Mouse (Mus musculus) ovary, adult 18-20 months (tissue): ENCODE measurements around the gene Uba6.
A peak's percentile ranks its signal among the peaks of the same experiment; 100 is the strongest.

Experiments
- DNase-seq: peaks from one replicate; pipeline ENCODE4 v3.0.0; 2022; ENCODE audit warnings: low spot score, mixed read lengths

Uba6 gene

DNA sequence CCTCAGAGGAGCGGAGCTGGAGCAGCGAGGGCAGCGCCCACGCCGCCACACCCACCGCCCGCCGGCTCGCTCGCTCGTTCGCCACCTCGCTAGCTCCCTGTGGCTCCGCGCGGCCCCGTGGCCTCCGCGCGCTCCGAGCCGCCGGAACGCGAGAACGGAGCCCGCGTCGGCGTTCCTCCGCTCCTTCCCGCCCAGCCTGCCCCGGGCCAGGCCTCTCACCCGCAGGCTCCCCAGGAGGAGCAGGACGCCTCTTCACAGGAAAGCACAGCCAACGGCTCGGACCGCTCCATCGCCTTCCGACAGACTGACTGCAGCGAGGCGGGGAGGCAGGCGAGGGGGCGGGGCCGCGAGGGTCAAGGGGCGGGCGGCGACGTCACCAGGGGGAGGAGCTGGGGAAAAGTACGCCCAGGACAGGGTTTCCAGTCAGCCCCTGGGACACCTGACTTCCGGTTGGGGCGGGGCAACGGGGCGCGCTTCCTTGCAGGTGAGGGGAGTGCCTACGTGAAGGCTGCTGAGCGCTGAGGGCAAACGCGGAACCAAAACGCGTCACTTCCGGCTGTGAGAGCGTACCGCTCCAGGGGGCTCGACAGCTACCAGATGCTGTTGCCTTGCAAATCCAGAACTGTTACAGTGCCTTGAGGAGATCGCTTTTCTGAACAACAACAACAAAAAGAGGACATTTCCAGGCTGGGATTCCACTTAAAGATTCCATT, at the start of gene Uba6:
Uba6 (minus strand) TSS at position 355 of the 713 bp plus-strand sequence.
- DNase-seq, result peak; percentile 99

DNA sequence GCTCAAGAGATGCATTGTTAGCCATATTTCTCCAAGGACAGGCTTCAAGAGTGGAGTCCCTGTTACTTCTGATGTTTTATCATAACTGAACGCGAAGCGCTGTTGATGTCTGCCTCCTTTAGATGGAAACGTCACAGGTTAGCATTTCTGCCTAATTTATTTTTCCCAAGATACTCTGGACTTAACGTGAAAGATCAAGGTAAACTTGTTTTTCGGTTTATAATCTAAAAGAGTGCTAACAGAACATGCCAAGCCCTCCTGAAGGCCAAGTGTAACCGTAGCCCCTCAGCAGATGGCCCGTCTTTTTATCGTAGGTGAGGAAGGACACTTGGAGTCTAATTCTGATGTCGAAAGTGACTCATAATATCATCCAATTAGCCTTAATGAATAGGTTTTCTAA, 25.2 kb upstream of the Uba6 start, which contains the start of gene Gnrhr:
Gnrhr (minus strand) TSS at position 101 of the 400 bp plus-strand sequence.
- DNase-seq, result no peak

DNA sequence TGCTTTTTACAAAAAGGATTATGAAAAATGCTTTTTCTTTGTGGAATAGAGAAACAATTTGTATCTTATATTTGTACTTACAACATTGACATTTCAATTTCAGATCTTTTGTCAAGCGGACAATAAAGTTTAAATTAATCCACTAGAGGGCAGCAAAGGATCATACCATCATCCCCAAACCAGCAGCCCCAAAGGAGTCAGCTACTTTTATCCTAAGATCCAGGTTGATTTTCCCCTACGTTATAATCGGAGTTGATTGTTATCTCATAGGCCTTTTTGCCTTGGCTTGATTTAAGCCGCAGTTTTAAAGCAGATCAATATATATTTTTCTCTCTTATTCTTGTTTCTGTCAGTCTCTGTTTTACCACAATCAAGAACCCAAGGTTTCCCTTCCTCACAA, 18.8 kb upstream of the Uba6 start:
- DNase-seq, result no peak

DNA sequence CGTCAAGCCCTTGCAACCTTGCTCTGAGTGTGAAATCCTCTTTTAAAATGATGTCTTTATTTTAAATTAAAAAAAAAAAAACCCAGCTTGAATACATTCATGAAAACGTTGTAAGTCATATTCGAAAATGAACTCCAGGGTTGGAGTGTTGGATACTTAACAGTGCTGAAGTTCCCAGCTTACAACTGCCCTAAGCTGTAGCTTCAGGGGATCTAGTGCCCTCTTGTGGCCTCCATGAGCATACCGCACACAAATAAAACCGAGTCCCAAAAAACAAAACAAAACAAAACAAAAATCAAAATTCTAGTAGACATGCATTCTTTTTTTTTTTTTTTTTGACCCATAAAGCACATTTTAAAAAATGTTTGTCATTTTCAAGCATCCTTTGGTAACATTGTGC, 18.2 kb upstream of the Uba6 start:
- no peak for DNase-seq

DNA sequence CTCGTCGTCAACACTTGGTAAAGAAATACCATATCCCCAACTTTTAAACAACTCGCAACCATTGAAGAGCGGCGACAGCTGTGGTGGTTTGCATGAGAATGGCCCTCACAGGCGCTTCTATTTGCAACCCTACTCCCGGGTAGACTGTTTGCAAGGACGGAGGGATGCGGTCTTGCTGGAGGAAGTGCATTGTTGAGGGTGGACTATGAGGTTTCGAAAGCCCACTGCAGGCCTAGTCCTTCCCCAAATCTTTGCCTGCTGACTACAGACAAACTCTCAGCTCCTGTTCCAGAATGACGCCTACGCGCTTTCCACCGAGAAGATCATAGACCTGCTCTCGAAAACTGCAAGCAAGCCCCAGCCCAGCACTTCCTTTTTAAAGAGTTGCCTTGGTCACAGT, 17.7 kb upstream of the Uba6 start:
- DNase-seq, result no peak

DNA sequence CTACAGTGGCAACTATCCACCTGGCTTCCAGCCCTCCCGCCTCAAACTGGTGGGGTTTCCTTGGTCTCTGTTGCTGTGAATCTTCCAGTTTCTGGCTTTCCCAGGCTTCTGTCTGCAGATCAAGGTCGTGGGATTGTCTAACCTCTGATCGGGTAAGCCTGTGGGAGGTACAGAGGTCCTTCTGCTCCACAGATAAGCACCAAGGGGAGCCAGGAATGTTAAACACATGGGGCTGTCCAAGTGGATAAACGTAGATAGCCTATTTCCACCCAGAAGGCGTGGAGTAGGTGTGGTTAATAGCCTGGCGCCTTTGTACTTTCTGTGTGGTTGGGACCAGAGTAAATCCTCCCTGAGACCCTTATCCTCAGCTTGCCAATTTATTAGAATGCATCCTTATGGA, 14.8 kb upstream of the Uba6 start:
- peak; percentile 13 for DNase-seq

DNA sequence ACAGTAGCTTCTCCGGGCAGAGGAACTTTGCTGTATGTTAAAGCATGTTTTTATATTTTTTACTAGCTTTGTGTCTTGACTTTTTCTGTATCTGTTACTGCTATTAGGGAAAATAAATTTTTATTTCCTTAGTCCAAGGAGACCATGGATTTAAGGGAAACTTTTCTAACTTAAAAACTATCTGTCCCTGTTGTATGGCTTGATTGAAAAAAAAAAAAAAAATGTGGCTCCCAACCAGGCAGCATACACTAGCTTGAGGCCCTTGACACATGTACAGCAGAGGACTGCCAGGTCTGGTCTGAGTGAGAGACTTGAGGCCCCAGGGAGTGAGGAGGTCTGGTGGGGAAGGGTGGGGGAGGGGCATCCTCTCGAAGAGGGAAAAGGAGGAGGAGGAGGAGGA, 1.2 kb upstream of the Uba6 start:
- DNase-seq, result no peak

DNA sequence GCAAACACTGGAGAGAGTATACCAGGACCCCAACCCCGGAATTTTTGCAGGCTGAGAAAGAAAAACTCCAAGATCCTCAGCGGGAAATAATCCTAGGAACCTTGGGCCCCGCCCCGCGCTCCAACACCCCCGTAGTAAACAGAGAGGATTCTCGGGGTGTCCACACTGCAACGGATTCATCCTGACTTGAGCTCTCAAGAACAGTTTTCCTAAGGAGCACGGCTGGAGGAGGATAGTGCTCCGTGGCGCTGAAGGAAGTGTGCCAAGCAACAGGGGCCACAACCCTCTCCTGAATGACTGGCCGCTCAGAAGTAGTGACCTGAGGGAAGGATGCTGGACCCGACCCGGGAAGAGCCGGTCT, 535 bp downstream of the Uba6 start:
- peak; percentile 2 for DNase-seq

DNA sequence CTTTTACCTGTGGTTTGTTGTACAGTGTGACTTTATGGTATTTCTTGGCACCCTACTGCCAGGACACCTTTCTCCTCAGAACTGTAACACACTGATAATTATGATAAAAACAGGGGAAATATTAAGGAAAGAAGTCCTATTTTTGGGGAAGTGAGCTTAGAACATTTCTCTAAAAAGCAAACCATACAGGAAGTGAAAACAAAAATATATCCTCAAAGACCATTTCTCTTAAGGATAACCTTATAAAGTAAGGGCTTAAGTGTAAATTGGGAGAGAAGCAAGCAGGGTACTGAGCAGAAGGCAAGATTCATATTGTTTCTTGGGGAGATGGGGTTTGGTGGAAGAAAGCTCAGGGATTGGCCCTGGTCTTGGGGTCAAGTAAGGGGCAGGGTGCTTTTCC, 42.8 kb downstream of the Uba6 start:
- no peak for DNase-seq

DNA sequence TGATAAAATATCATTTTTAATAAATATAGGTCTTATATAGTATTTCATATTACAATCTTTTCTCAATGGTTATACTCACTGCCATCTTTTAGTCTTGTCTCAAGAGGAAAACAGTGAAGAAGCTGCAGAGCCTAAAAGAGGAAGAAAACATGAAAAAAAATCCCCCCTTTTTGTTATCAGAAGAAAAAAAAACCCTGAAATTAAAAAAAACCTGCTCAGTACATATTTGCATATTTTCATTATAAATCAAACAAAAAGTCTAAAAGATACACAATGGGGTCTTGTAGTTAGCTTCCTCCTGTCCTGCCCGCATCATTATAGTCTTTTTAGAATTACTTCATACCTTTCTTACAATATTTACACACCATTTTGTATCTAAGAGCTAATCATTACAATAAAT, 43.9 kb downstream of the Uba6 start:
- DNase-seq, result no peak

DNA sequence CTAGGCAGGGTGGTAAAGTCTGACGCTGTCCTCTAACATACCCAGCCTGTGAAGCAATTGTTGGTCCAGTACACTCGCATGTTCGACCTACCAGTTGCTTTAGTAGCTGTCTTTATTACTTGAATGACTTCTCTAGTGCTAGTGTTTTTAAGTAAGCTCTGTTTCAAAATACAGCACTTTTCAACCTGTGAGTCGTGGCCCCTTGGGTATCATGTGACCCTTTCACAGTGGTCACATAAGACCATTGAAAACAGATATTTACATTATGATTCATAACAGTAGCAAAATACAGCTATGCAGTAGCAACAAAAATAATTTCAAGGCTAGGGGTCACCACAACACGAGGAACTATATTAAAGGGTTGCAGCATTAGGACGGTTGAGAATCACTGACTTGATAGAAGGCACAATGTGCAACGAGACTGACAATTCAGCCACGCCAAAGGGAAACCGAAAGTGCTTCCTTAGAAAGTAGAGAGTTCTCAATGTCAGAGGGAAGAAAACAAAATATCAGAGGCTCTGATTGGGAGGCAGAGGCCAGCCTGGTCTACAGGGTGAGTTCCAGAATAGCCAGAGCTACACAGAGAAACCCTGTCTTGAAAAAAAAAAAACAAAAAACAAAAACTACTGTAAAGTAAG, 54.0 kb downstream of the Uba6 start:
- DNase-seq, result no peak

DNA sequence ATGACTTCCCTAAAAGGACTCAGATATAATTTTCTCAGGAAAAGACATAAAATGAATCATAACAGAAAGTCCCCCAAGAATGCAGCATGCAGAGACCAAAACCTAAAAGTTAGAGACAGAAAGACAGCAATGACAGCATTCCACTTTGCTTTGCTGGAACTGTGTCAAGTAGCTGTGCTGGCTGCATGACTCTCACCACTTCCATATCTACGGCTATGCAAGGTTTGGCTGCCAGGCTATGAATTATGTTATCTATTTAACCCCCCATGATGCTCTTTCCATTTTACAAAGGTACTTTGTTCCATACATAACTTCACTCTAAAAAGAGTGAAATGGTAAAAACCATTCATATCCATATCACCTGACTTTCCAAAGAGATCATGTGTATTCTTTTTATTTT, 58.6 kb downstream of the Uba6 start:
- no peak for DNase-seq

DNA sequence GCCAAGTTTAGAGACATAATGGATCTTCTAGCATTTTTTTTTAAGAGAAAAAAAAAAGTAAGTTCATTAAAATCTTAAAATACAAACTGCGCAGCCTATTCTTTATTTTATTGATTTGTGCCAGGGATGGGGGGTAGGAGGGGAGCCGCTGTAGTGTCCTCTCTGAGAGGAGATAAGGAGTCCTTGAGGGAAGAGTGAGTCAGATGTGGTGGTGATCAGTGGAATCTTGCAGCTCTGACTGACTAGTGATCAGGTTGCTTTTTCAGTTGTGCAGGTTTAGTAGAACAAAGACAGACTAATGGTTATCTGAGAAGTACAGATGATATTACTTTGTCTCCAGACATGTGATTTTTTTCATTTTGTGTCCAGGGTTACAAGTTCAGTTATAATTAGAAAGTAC, 59.6 kb downstream of the Uba6 start:
- DNase-seq, result no peak

DNA sequence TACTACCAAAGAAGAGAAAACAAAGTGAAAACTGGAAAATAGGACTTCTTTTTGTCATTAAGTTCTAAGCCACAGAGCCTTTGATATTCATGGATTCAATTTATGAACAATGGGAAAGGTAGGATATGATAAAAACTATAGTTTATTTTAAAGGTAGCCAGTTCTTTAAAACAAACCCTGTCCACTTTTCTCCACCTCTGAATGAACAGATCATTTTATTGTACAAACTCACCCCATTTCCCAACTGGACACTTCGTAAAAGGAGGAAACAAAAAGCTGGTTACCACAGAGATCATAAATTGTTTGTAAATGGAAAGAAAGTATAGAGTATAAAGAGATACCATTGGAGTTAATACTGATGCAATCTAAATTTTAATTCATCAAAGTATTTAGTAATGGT, 61.5 kb downstream of the Uba6 start:
- DNase-seq, result no peak

DNA sequence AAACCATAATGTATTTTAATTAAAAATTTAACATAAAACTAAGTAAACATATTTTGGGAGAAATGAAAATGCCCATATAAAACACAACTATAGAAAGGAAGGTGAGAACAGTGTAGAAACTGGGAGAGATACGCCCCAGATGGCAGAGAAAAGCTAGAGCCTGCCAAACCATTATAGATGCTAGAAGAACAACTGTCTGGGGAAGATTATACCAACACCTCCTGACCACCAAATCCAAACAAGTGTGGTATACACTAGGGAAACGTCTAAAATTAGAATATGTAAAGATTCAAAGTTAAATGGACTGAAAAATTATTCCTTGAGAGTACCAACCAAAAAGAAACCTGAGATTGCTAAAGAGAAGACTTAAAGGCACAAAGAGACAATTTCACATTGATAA, 66.0 kb downstream of the Uba6 start:
- no peak for DNase-seq

DNA sequence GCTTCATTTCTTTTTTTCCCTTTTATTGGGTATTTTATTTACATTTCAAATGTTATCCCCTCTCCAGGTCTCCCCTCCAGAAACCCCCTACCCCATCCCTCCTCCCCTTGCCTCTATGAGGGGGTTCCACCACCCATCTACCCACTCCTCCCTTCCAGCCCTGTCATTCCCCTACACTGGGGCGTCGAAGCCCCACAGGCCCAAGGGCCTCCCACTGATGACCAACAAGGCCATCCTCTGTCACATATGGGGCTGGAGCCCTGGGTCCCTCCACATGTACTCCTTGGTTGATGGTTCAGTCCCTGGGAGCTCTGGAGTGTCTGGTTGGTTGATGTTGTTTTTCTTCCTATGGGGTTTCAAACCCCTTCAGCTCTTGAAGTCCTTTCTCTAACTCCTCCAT, 70.4 kb downstream of the Uba6 start:
- DNase-seq, result no peak

DNA sequence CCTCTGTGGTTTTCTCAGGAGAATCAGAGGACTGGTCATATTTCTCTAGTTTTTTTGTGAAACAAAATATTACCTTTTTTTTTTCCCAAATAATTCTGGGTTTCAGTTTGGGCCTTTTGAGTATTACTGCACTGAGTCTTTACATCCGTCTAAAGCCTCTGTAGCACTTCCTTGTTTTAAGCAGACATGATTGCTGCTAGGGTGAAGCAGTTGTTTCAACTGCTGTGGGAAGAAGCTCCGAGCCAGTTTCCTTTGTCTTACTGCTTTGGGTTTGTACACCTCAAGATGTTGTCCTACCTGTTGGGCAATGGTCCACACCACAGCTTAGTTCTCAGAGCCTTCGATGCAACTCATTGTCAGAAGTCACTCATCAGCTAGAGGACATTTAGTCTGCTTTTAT, 72.0 kb downstream of the Uba6 start:
- no peak for DNase-seq

DNA sequence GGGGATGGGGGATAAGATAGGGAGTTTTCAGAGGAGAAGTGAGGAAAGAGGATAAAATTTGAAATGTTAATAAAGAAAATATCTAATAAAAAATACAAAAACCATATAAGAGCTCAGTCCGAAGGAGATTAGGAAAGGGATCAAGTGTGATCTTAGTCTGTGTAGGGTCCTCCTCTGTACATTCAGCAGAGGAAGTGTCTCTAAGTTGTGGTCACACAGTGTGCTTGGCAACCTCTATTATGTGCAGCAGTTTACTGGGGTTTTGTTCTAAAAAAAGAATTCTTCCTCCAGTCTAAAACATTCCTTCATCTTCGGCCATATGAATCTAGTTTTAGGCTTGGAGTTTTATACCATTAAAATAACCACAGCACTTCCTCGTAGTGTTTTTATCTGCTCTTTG, 73.6 kb downstream of the Uba6 start:
- DNase-seq, result no peak

DNA sequence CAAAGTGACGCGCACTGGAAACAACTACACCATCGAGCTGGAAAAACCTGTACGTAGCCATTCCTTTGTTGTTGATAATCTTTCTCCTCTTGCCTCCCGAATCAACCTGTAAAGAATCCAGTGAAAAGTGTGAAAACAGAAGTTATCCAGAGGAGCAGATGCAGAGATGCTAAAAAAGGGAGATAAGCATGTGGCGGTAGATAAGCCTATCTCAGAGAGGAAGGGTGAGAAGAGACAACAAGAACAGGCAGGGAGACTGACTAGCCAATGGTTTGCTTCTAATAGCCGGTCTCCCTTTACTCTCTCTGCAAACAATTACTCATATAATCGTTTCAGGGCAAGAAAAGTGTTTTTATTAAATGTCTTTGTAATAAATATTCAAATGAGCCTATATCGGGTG, 77.8 kb downstream of the Uba6 start:
- DNase-seq, result no peak

DNA sequence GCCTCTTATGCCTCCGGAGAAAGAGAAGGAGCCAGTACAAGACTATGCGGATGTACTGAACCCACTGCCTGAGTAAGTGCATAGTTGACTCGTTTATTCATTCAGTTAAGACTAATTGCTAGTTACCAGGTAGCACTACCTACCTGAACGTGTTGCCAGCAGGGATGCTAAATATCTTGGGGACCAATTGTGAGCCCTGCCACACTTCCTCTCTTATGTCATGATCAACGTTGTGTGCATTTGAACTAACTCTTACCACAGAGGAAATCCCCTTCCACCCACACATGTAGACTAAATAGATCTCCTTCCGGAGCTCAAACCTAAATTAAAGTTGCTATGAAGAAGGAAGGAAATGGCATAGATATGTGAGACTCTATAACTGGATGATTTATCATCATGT, 85.9 kb downstream of the Uba6 start:
- no peak for DNase-seq

DNA sequence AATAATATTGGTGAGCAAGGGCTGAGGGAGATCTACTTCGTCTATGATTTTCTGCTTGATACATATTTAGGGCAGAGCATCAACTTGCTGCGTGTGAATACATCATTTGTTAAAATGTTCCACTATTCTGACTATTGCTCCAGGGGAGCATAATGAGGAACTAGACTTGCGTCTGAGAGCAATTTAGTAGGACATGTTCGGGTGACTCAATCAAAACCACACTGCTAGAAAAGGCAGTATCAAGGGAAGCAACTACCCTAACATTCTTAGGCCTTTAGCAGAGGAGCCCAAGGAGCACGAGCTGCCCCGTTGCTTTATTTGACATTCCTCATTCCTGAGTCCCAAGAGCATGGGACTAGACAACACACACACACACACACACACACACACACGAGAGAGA, 87.6 kb downstream of the Uba6 start:
- no peak for DNase-seq

DNA sequence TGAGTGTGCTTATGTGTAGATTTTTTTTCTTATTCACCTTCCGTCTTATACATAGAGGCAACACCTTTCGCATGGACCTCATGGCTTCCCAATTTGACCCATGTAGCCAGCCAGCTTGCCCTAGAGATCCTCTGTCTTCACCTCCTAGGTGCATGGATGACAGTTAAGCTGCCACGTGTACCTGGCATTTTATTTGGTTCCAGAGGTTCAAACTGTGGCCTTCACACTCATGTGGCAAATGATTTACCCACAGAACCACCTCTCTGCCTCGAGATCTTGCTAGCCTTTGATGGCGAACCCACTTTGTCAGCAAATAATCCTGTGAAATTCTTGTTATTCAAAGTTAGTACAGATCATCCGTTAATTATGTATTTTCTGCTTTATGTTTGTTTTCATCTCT, 88.6 kb downstream of the Uba6 start:
- DNase-seq, result no peak

DNA sequence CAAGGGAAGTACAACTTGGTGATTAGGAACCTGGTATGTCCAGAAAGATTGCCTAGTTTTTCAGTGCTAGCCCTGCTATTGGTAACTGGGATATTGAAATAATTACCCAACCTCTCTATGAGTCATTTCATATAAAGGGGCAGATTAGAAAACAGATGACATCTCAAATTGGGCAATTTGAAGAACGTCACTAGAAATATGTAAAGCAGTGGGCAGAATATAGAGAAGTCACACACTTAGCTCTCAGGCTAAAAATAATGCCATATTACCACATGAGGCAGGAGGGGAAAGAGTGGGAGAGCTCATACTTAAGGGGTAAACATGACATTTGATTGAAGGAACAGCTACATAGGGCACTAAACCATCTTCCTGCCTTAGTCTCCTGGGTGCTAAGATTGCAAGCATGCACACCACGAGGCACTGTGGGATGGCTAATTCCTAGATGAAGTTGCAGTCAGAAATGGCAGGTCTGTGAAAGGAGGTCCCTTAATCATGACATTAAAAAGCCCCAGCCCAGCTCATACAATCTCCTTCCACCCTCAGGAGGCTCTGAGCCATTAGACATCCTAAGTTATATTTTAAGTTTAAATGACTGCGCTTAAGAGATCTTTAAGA, 93.8 kb downstream of the Uba6 start:
- DNase-seq, result no peak
